Mouse (Mus musculus): Measurements from ENCODE around the gene Smg6. TPM values are rescaled to one million over a fixed set of nuclear protein-coding genes. Genes with fewer than 3 reads are reported as not detected.

Gene Smg6
- polyA plus RNA-seq, 1 experiment from 2014 or later, result 24.1 TPM

DNA sequence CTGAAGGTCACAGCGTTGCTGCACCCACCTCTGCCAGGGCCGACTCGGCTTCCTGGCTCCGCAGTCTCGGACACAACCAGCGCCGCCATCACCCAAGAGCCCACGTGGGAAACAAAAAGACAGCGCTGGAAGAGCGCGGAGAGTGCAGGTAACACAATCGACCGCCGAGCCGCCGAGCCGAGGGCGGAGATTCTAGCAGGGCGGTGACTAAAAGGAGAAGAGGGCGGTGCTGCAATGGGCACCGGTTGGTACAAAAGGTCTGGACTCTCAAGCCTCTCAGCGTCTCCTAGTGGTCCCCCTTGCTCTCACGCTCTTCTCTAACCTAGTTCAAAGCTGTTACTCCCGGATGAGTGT, 264.7 kb downstream of the Smg6 start:
- Histone ChIP-seq H3K4me2 (replicated peaks) (peak overlapping the region; percentile 89), H3K9ac (peak overlapping the region; percentile 62), H3K4me3 (peak overlapping the region; percentile 94), H3K36me3 (no peaks in the 10 kb centered on the region), H3K27ac (no peak overlapping the region), H3K9me3 (no peaks in the 10 kb centered on the region), H3K4me1 (peaks cover 41% of the 10 kb centered on the region), H3K27me3 (peaks cover 42% of the 10 kb centered on the region)
- under 1% methylated on average over 23 of the region's 24 CpGs for WGBS
- peak; percentile 48; the same call in 1 of the 2 replicates for ATAC-seq (ENCODE audit: insufficient number of reproducible peaks, insufficient read depth, low FRiP score, low TSS enrichment)

DNA sequence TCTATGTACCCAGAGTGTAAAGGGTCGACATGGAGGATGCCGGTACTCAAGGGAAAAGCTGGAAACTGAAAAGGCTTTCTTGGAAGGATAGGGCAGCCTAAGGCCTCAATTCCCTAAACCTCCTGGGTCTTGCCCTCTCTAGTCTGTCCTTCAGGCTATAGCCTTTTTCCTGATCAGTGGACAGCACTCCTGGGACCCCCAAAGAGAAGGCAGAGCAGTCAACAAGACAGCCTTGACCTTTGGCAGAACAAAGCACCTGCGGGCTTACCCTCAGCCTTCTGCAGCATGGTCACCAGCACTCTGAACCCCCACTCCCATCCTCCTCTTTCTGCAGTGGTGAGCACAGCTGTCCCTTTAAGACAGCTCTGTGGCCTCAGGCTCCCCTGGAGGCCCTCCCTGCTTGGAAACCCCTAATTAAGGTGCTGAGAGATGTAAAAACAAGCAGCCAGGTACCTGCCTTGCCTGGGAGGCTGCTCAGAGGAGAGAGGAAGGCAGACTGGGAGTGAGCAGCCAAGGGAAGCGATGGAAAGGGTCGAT, 265.4 kb downstream of the Smg6 start, which contains the start of gene Dph1:
Gene Dph1, minus strand, starts transcription at position 337 of the 537 bp plus-strand sequence.
- Histone ChIP-seq H3K9me3 (no peaks in the 10 kb centered on the region), H3K4me2 (replicated peaks) (peak within 1 kb of the TSS; percentile 89), H3K4me1 (peaks cover 45% of the 10 kb centered on the region), H3K4me3 (peak within 1 kb of the TSS; percentile 94), H3K9ac (peak within 1 kb of the TSS; percentile 62), H3K27me3 (peaks cover 48% of the 10 kb centered on the region), H3K36me3 (no peaks in the 10 kb centered on the region), H3K27ac (no peak within 1 kb of the TSS)
- WGBS, result 37% methylated on average over 5 of the region's 5 CpGs
- ATAC-seq (ENCODE audit: insufficient number of reproducible peaks, insufficient read depth, low FRiP score, low TSS enrichment), result no peak

DNA sequence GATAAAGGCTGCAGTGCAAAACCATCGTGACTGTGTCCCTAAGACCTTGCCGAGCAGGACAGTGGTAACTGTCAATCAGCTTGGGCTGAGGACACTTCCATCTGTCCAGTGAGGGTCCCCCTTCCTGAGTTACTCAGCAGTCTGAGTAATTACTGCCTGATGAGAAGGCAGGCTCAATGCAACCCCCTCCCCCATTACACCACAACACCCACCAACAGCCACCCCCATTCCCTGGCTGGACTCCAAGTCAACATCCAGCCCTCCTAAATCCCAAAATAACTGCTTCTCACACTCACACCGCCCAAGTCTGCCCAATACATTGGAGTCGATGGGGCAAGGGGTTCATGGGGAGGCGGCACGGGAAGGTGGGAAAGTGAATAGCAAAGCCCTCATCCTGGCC, 266.2 kb downstream of the Smg6 start:
- 52% methylated on average over 6 of the region's 6 CpGs for WGBS
- H3K4me2 ChIP-seq (replicated peaks), result no peak overlapping the region
- H3K9ac ChIP-seq, result no peak overlapping the region
- H3K4me1 ChIP-seq, result peaks cover 45% of the 10 kb centered on the region
- no peak overlapping the region for H3K4me3 ChIP-seq
- no peaks in the 10 kb centered on the region for H3K9me3 ChIP-seq
- no peak overlapping the region for H3K27ac ChIP-seq
- no peaks in the 10 kb centered on the region for H3K36me3 ChIP-seq
- ATAC-seq (ENCODE audit: insufficient number of reproducible peaks, insufficient read depth, low FRiP score, low TSS enrichment), result no peak
- peaks cover 57% of the 10 kb centered on the region for H3K27me3 ChIP-seq

DNA sequence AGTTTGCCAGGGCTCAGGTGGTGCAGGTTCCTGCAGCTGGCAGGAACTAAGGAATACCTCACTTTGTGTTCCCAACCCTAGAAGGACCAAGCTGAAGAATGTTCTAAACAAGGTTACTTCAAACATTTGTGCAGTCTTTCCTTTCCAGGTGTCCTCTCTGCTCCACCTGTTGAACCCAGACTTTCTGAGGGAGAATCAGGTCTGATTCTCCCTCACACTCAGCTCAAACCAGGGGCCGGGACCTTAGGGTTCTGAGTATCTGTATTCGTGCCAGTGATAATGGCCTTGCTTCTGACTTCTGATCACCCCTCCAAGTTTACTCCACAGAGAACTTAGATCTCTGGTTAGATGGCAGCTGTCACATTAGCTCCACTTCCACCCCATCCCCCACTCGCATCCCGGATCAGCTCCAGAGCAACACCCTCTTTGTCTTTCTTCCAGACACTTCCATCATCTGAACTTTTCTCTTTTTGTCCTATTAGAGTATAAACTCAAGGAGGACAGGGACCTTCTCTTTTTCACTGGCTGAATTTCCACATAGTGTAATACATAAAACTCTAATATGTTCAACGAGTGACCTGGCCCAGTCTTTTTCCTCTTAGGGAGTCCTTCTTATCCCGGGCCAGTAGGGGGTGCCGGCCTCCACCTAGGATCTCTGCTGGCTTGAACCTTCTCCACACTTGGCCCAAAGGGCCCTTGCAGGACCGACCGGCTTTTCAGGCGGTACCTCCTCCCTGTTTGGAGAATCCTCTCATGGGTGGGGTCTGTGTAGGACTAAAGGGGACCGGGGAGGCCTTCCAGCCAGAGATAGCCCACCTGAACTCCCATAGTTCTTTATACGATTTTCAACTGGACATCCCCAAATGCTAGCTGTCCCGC, 267.0 kb downstream of the Smg6 start:
- peaks cover 45% of the 10 kb centered on the region for H3K4me1 ChIP-seq
- H3K27ac ChIP-seq, result no peak overlapping the region
- peaks cover 63% of the 10 kb centered on the region for H3K27me3 ChIP-seq
- H3K4me2 ChIP-seq (replicated peaks), result peak overlapping the region; percentile 80
- peak overlapping the region; percentile 46 for H3K4me3 ChIP-seq
- no peaks in the 10 kb centered on the region for H3K36me3 ChIP-seq
- 22% methylated on average over 13 of the region's 13 CpGs for WGBS
- no peak for ATAC-seq (ENCODE audit: insufficient number of reproducible peaks, insufficient read depth, low FRiP score, low TSS enrichment)
- no peaks in the 10 kb centered on the region for H3K9me3 ChIP-seq
- no peak overlapping the region for H3K9ac ChIP-seq

DNA sequence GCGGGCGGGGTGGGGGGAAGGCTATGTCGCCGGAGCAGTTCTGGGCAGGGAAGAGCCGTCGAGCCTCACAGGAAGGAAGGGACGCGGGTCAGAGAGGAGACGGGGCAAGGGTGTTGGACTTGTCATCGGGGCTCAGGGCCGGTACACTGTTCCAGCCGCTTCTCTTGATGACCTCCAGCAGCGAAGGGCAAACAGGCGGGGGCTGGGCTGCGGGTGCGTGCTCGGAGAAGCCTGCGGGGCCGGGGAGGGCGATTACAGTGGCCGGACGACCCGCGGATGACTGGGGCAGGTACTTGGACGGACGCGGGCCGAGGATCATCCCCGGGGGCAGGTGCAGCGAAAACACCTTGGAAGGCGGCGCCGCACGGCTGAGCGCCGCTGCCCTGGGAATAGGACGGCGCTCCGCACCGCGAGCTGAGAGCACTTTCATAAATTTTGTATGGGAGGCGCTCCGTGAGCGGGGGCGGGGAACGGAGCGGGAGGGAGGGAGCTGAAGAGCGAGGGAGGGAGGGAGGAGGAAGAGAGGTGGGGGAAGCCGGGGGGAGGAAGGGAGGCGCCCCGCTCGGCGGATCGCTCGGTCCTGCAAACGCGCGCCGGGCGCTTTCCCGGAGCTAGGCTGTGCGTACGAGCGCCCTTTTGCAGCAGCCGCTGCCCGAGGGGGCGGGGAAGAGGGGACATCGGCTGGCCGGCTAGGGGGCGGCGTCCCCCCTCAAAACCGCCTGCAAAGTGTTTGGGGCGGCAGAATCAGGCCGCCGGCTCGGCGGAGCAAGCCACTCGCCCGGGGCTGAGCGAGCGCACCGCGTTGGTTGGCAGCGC, 267.8 kb downstream of the Smg6 start, which contains the start of gene Rtn4rl1:
Gene Rtn4rl1, plus strand, starts transcription at position 528 of the 816 bp plus-strand sequence.
- Histone ChIP-seq H3K4me2 (replicated peaks) (peak within 1 kb of the TSS; percentile 80), H3K9ac (peak within 1 kb of the TSS; percentile 44), H3K36me3 (no peaks in the 10 kb centered on the region), H3K27ac (no peak within 1 kb of the TSS), H3K4me1 (peaks cover 45% of the 10 kb centered on the region), H3K27me3 (peaks cover 69% of the 10 kb centered on the region), H3K9me3 (no peaks in the 10 kb centered on the region), H3K4me3 (peak within 1 kb of the TSS; percentile 46)
- WGBS, result under 1% methylated on average over 79 of the region's 84 CpGs
- ATAC-seq (ENCODE audit: insufficient number of reproducible peaks, insufficient read depth, low FRiP score, low TSS enrichment), result no peak

DNA sequence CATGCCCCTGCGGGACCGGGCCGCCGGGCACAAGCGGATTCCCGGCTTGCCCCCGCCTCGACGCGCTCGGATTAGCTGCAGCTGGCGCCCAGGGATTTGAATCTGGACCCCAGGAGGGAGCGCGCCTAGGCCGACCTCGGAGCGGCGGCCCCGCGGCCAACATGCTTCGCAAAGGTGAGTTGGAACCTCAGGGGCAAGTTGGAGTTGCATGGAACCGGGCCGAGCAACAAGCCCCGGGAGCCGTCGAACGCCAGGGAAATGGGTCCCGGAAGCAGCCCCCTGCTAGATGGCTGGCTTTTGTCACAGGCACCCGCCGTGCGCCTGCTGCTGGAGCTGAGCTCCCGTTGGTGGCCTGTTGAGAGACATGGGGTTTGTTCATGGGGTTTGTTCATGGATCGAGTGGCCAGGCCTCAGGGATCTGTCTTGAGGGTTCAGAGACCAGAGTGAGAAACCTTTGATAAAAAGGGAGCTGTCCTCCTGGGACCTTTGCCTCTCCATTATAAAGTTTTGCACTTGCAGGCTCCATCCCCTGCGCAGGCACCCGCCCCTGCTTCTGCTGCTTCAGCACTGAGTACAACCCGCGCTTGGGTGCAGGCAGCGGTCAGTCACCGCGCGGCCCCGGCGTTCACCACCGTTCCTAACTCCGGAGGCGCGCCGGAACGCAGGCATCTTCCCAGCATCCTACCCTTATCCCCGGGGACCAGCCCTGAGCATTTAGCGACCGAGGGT, 268.7 kb downstream of the Smg6 start:
- H3K36me3 ChIP-seq, result no peaks in the 10 kb centered on the region
- H3K27me3 ChIP-seq, result peaks cover 77% of the 10 kb centered on the region
- no peak for ATAC-seq (ENCODE audit: insufficient number of reproducible peaks, insufficient read depth, low FRiP score, low TSS enrichment)
- H3K9ac ChIP-seq, result peak overlapping the region; percentile 44
- H3K4me3 ChIP-seq, result peak overlapping the region; percentile 46
- under 1% methylated on average over 52 of the region's 52 CpGs for WGBS
- H3K4me2 ChIP-seq (replicated peaks), result peak overlapping the region; percentile 80
- no peak overlapping the region for H3K27ac ChIP-seq
- no peaks in the 10 kb centered on the region for H3K9me3 ChIP-seq
- peaks cover 43% of the 10 kb centered on the region for H3K4me1 ChIP-seq

DNA sequence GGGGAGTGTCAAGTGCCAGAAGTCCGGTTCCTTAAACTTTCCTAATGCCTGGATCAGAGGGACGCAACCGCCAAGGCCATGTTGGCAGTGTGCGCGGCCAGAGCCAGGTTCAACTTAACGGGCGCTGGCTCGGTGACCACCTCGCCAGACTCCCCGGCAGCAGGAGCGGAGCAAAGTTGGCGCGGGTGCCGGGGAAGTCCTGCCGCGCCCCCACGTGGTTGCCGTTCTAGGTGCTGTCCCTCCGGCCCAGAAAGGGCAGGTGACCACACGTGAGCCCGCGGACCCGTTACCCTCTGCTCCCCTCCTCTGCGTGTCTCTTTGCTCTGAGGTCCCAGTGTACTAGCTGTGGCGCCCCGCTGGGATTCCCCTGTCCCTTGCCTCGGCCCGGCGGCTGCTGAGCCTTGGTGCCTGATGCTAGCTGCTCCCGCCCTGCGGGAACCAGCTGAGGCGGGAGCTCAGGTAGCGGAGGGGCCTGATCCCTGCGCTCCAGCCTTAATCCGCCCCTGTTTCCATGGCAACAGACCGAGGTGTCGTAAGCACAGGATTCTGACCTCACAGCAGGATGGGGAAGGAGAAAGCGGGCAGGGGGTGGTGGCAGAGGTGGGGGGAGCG, 269.3 kb downstream of the Smg6 start:
- Histone ChIP-seq H3K4me1 (peaks cover 37% of the 10 kb centered on the region), H3K36me3 (no peaks in the 10 kb centered on the region), H3K4me3 (peak overlapping the region; percentile 46), H3K27ac (no peak overlapping the region), H3K27me3 (peaks cover 80% of the 10 kb centered on the region), H3K4me2 (replicated peaks) (peak overlapping the region; percentile 80), H3K9me3 (no peaks in the 10 kb centered on the region), H3K9ac (peak overlapping the region; percentile 41)
- ATAC-seq (ENCODE audit: insufficient number of reproducible peaks, insufficient read depth, low FRiP score, low TSS enrichment), result no peak
- under 1% methylated on average over 39 of the region's 39 CpGs for WGBS

DNA sequence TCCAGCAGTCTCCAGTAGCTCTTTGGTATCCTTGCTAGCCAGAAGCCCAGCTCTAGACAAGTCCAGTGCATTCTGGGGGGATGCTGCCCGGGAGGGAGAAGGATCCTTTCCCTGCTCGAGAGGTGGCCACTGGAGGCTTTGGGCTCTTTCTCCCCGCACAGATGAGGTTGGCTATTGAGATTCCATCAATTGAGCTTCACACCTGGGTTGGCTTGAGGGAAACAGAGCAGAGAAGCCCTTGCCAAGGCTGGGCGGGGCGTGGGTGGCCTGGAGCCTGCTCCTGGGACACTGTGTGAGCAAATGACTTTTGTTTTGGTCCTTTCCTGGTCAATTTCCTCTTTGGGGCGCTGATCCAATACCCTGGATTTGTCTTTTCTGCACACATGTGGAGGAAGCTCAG, 270.5 kb downstream of the Smg6 start:
- Histone ChIP-seq H3K36me3 (no peaks in the 10 kb centered on the region), H3K27me3 (peaks cover 78% of the 10 kb centered on the region), H3K27ac (no peak overlapping the region), H3K9me3 (no peaks in the 10 kb centered on the region), H3K4me3 (no peak overlapping the region), H3K4me1 (peaks cover 30% of the 10 kb centered on the region), H3K9ac (no peak overlapping the region), H3K4me2 (replicated peaks) (no peak overlapping the region)
- ATAC-seq (ENCODE audit: insufficient number of reproducible peaks, insufficient read depth, low FRiP score, low TSS enrichment), result no peak
- 43% methylated on average over 6 of the region's 6 CpGs for WGBS

DNA sequence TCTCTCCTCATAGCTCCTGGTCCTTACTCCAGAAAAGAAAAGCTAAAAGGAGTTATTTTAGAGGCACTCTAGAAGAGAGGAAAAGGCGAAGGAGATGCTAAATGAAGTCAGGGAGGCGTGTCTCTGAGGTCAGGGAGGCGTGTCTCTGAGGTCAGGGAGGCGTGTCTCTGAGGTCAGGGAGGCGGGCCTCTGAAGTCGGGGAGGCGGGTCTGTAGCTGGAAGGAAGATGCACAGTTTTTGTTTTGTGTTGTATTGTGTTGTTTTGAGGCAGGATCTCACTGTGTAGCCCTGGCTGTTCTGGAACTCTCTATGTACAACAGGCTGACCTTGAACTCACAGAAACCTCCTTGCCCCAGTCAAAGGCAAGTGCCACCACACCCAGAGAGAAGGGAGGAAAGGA, 272.3 kb downstream of the Smg6 start:
- no peak for ATAC-seq (ENCODE audit: insufficient number of reproducible peaks, insufficient read depth, low FRiP score, low TSS enrichment)
- 35% methylated on average over 7 of the region's 7 CpGs for WGBS
- H3K4me2 ChIP-seq (replicated peaks), result no peak overlapping the region

DNA sequence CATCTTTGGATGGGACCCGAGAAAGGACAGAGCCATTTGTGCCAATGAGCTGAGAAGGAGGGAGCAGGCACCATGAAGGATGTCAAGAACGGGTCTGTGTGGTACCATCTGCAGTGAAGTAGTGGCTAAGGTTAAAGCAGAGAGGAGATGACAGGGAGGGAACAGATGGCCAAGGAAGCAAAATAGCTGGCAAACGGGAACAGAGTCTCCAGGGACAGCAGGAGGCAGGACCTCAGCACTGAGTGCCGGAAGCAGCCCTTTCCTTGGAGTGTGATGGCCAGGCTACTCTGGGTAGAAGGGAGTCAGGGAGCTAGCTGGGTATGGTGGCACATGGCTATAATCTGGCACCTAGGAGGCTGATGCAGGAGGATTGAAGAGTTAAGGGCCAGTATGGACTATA, 273.2 kb downstream of the Smg6 start:
- H3K4me3 ChIP-seq, result no peak overlapping the region
- H3K4me1 ChIP-seq, result peaks cover 24% of the 10 kb centered on the region
- H3K9ac ChIP-seq, result no peak overlapping the region
- ATAC-seq (ENCODE audit: insufficient number of reproducible peaks, insufficient read depth, low FRiP score, low TSS enrichment), result no peak
- no peak overlapping the region for H3K4me2 ChIP-seq (replicated peaks)
- no peaks in the 10 kb centered on the region for H3K36me3 ChIP-seq
- peaks cover 54% of the 10 kb centered on the region for H3K27me3 ChIP-seq
- H3K9me3 ChIP-seq, result no peaks in the 10 kb centered on the region
- 61% methylated on average over 4 of the region's 4 CpGs for WGBS
- H3K27ac ChIP-seq, result no peak overlapping the region

More for the DNA sequence above, 272.3 kb downstream of the Smg6 start:
- H3K27me3 ChIP-seq, result peaks cover 62% of the 10 kb centered on the region
- no peak overlapping the region for H3K27ac ChIP-seq
- no peaks in the 10 kb centered on the region for H3K36me3 ChIP-seq
- H3K4me3 ChIP-seq, result no peak overlapping the region
- peaks cover 27% of the 10 kb centered on the region for H3K4me1 ChIP-seq
- no peaks in the 10 kb centered on the region for H3K9me3 ChIP-seq
- H3K9ac ChIP-seq, result no peak overlapping the region

DNA sequence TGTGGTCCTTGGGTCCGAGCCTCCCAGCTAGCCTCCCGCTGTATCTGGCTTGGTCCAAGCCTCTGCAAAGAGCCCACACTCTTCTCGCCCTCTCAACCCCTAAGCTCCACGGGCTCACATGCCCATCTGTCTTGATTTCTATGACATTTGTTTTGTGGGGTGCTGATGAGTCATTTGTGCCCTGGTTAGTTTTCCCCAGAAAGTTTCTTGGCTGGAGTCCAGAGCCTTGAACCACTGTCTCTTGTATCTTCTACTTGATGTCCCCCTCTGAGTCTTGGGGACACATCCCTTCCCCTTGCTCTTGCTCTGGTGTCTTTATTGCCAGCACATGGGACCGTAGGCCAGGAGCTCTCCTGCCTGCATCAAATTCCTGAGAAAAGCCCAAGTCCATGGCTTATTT, 274.3 kb downstream of the Smg6 start:
- WGBS, result 86% methylated on average over 5 of the region's 5 CpGs
- Histone ChIP-seq H3K4me2 (replicated peaks) (no peak overlapping the region), H3K9ac (no peak overlapping the region), H3K9me3 (no peaks in the 10 kb centered on the region), H3K36me3 (no peaks in the 10 kb centered on the region), H3K27ac (no peak overlapping the region), H3K4me1 (peaks cover 13% of the 10 kb centered on the region), H3K27me3 (peaks cover 42% of the 10 kb centered on the region), H3K4me3 (no peak overlapping the region)
- no peak for ATAC-seq (ENCODE audit: insufficient number of reproducible peaks, insufficient read depth, low FRiP score, low TSS enrichment)

All from embryonic facial prominence, embryonic 12.5 days (tissue).